Mouse (Mus musculus) left cerebral cortex, postnatal 10 days (tissue): ENCODE results near the gene Acoxl. TPM values are rescaled to one million over a fixed set of nuclear protein-coding genes. Genes with fewer than 3 reads are reported as not detected.

ENCODE experiments used
- DNase-seq, 2 experiments: peaks; one replicate each; pipeline ENCODE4 v3.0.0; 2021 to 2022; ENCODE audit warnings: low spot score in 2 of 2, mixed read lengths in 1 of 2; ENCODE audit errors: extremely low spot score in 1 of 2
- intact Hi-C: fragments of 180-260 bp; cut with DNase I; formaldehyde crosslinking; loops from one replicate; pipeline ENCODE4 v1.15.1; 2025
- total RNA-seq, 2 experiments: library from RNA; stranded (reverse); gene quantifications; 2 replicates each; pipeline ENCODE4 v1.2.3; 2021

Gene Acoxl
- total RNA-seq, 2 experiments from 2014 or later = not detected

DNA sequence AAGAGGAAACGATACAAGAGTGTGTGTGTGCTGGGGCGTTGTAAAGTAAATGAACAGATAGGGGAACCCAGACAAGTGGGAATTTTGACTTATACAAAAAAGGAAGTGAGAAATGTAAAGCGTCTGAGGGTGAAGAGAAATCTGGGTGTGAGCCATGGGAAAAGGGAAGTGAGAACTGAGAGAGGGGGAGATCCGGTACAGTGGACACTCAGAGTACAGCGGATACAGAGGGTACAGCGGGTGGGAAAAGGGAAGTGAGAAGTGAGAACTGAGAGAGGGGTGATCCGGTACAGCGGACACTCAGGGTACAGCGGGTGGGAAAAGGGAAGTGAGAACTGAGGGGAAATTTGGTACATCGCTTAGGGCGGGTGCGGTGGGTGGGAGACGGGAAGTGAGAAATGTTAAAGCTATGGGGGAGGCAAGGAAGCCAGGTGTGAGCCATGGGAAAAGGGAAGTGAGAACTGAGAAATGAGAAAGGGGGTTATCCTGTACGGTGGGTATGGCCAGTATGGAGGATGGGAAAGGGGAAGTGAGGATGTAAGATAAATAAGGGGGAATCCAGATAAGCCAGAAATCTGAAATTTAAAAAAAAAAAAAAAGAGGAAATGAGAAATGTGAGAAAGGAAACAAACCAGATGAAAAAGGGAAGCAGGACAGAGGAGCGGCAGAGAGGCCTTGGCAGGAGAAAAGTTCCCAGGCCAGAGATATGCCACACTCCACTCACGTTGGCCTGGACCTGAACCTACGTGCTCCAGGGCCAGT is 170.2 kb downstream of the Acoxl start:
- no peak for DNase-seq
- intact Hi-C loops = no loop called here

DNA sequence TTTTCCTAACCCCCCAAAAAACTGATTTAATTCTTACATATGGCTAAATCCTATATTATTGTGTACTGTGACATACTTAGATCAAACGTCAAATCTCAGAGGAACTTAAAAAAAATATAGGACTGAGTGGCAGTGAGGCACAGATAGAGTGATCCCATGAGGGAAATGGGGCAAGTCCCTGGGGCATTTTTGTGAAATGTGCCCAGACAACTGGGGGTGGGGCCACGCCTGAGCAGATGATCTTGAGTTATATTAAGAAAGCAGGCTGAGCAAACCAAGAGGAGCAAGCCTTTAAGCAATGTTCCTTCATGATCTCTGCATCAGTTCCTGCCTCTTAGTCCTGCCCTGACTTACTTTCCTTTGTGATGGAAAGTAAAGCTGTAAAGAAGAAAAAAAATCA is 175.9 kb downstream of the Acoxl start:
- intact Hi-C loops = no loop called here
- no peak for DNase-seq

DNA sequence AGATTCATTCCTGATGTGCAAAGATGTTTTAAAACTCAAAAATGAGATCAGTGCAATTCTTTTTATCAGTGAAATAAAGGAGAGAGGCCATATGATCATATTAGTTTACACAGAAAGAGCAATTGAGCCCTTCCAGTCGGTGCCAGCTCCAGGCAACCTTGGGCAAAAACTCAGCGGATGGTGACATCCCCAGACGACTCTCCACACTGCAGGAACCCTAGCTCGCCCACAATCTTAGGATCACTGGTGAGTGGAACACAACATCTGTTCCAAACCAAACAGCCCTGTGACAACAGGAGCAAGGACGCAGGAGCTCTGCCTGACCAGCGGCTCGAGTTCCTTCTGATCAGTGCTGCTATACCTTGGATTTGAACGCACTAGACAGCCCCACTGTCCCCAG is 176.9 kb downstream of the Acoxl start:
- intact Hi-C loops = no loop called here
- no peak for DNase-seq

DNA sequence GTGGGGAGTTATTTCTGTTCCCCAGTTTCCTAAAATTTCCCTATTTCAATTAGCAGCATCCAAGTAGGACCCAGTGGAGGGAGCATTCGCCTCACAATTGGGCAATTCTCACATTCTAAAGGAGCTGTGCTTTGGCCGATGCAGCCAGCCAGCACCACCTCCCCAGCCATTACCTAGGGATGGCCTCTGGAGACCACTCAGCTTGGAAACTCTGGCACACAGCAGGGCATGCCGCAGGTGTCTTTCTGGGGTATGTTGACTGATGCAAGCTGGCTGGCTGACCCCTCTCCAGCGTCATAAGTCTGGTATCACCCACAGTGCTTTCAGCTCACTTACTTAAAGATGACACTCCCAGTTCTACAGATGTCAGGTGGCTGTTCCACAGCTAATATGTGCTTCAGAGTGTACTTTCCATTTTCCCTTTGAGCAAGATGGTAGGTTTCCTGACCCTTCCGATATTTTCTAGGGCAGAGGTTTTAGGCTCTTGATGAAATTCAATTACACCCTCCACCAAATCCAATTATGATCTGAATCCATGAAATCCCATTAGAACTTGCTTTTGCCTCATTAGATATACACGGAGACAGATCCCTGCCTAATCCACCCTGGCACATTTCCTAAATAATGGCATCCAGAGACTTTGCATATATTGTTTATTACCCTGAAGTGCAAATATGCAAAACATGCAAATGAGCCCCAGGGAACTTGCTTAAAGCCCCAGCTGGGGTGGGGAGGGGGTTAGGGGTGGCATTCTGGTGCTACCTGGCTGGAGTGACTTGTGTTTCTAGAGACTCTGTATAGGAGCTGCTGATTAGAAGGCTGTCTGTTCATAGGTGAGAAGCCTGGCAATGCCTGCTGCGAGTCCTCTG is 181.6 kb downstream of the Acoxl start:
- no peak for DNase-seq
- intact Hi-C loops = no loop called here

DNA sequence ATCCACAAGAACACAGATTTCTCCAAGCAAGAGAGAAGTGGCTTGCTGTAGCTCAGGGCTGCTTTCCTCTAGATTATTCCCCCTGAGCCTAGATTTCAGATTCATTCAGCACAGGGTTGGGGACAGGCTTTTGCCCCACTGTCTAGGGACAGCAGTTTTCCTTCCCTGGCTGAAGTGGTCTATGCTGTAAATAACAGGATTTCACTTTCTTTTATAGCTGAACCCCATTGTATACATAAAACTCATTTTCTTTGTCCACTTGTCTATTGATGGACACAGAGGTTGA is 182.2 kb downstream of the Acoxl start:
- DNase-seq = no peak
- intact Hi-C loops = no loop called here

DNA sequence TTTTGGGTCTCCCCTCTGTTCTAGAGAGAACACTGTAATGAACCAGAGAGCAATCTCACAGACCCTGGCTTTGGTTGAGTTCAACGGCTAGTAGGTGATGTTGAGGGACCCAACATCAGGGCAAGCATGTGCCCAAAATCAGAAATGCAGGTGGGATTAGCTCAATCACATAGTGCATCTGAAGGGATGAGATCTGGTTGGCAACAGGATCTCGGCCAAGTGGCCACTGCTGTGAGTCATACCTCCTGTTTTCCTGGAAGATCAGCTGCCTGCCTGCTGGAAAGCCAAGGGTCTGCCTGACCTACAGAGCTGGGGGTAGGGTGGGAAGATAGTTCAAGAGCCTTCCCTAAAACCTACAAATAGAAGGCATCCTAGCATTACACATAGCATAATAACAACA is 185.2 kb downstream of the Acoxl start:
- intact Hi-C loops = no loop called here
- DNase-seq = no peak

DNA sequence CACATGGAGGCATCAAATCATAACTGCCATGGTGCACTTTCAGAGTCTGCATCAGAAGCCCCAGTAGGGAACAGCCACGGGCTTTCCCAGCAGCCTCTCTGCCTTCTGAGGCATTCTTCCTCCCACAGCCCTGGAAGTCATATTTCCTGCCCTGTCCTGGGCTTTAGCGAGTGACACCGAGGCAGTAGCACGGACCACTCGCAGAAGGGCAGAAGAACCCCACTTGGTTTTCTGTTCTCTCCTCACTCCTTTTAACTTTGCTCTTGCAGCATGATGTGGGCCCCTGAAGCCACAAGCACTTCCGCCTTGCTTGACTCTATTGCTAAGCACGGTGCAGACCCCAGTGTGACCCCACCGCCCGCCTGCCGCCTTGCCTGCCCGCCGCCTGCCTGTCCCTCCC is 189.0 kb downstream of the Acoxl start:
- intact Hi-C loops = no loop called here
- DNase-seq = no peak

DNA sequence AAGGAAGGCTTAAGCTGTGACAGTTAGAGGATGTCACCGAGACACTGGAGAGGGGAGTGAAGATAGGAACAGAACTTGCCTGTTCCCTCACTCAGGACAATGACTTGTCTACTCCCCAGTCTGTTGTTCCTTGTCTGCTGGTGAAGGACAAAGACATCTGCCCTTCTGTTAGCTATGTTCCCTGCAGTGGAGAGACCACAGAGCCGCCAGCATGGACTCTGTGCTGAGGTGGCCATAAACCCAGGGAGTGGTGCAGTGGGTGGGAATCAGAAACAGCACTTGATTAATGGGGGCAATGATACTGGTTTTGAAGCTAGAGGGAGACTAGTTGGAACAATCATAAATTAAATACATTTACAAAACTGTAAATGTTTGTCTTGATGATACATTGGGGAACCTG is 191.3 kb downstream of the Acoxl start:
- intact Hi-C loops = no loop called here
- DNase-seq = no peak

DNA sequence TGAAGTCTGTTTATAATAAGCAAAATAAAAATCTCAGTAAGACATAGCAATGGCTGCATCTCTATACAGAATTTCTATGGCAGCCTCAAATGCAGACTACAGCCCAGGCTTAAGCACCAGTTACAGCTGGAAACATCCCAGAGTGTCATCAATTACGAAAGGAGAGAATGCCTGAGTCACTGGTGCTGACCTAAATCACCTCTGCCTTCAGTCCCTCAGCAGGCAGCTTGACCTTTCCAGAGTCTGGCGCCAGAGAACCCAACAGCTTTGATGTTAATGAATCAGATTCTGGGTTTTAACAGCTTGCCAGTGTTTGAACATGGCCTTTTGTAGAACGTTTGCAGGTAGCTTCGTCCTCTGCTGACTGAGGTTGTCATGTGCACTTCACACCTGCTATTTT is 193.4 kb downstream of the Acoxl start:
- DNase-seq = no peak
- intact Hi-C loops = no loop called here

DNA sequence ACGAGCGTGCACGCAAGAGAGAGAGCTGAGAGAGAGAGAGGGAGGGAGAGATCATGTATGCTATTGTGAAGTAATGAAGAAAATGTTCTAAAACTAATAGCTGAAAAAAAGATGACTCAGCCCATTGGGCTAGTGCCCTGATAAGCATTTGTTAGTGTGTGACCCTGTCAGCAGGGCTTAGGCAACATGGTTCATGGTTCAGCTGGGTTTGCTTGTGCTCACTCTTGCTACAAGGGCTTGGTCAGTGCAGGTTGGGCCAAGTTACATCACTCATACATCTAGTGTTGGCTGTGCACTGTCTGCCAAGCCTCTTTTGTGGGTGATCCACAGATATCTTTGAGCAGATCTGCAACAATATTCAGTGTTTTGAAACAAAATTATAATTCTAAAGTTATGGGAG is 194.8 kb downstream of the Acoxl start:
- intact Hi-C loops = no loop called here
- no peak for DNase-seq

DNA sequence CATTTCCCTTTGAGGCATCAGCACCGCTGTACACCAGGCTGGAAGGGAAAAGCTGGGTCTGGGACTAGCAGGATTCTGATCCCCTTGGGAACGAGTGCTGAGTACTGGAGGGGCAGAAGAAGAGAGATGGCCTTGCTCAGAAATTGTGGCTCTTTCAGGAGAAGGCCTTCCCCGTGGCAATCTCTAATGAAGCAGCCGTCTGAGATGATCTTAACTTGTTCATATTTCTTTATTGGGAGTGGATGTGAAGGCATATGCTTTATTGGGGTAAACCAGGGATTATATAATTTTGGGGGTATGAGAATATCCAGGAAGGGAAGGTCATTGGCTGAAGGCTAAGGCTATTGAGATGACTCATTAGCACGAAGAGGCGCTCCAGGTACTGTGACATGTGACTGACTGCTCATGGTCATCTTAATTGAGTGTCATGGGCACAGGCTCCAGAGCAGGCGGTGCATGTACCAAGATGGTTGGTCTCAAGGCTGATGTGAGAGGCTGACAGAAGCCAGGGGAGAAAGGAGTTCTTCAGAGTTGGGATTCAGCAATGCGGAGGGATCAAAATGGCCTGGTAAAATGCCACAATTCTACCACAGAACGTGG is 195.5 kb downstream of the Acoxl start:
- DNase-seq = no peak
- intact Hi-C loops = no loop called here

DNA sequence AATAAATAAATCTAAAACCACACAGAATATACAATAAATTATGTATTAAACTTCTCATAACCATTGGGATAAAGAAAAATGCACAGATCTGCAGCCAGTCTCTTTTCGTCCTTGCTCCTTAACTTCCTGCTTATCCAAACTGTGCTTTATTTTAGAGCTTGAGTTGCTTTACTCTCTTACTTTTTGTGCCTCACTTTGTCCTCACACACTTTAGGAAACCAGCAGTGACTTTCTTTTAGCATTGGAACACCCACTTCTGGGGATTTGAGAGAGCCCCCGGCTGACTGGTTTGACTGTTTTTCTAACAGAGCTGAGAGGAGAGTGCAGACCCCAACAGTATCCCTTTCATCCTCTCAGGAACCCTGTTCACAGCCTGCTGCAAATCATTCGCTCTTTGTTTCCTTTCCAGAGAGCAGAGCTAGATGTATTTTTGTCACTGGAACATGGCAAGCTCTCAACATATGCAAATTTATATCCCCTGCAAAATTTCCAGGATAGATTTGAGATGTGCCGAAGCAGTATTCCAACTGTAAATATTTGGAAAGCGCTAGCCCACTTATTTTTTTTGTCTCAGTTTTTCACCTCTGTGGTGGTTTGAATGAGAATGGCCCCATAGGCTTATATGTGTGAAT is 199.7 kb downstream of the Acoxl start:
- peak in 1 of 2 experiments; percentile 5 for DNase-seq
- intact Hi-C loops = no loop called here

DNA sequence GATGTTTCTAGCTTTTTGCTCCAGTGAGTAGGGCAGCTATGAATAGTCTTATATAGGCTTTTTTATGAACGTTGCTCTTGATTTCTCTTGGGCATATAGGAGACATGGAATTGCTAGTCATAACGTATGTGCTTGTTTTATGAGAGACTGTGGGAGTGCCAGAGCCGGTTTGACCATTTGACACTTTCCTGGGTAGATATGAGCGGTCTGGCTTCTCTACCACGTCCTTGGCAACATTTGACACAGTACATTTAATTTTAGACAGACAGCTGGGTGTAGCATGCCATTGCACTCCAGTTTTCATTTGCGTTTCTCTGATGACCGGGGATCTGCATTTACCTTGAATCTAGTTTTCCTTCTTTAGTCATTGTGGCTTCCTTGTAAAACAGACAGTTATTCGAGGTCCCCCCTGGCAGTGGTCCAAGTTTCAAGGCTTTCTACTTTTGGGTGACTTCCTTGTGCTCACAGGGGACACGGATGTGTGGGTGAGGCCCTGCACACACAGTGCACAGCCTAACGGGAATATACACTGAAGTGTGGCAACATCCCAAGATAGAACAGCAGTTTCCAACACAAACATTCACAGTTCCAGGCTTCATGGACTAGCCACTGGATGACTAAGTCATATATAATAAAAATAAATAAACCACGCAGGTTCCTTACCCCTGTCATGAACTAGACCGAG is 202.5 kb downstream of the Acoxl start:
- peak; percentile 18 to 61 for DNase-seq
- intact Hi-C loops = no loop called here

DNA sequence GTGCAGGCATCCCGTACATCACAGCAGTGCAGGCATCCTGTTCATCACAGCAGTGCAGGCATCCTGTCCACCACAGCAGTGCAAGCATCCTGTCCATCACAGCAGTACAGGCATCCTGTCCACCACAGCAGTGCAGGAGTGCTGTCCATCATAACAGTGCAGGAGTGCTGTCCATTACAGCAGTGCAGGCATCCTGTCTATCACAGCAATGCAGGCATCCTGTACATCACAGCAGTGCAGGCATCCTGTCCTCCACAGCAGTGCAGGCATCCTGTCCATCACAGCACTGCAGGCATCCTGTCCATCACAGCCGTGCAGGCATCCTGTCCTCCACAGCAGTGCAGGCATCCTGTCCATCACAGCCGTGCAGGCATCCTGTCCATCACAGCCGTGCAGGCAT is 207.8 kb downstream of the Acoxl start:
- DNase-seq = no peak
- intact Hi-C loops = no loop called here

DNA sequence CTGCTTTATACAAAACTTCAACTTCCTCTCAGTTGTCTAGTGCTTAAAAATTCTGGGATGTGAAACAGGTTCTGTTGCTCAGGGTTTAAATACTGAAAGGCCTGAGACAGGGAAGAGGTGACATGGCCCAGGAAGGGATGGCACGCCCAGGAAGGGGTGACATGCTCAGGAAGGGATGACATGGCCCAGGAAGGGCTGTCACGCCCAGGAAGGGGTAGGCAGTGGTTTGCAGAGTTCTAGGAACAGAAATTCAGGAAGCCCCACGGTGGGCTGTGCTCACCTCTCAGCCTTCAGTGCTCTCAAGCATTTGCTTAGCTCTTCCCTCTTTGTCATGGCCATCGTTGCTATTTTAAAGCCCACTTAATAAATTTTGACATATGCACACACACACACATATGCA is 216.2 kb downstream of the Acoxl start:
- intact Hi-C loops = no loop called here
- DNase-seq = no peak

DNA sequence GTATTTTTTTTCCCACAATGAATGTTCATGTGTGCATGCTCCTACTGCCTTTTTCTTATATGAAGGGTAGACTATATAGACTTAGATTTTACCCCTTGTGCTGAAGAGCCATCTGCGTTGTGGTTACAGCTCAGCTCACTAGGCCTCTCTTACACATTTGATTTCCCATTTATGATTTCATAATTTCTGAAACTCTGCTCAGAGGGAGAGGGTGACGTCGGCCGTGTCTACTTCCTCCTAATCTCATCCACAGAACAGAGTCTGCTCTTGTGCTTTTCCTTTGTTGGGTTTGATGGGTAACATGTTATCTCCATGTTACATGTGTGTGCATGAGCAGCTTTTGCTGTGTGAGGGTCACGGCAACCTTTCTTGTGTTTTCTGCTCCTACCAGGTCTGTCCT is 219.2 kb downstream of the Acoxl start:
- DNase-seq = no peak
- intact Hi-C loops = no loop called here

DNA sequence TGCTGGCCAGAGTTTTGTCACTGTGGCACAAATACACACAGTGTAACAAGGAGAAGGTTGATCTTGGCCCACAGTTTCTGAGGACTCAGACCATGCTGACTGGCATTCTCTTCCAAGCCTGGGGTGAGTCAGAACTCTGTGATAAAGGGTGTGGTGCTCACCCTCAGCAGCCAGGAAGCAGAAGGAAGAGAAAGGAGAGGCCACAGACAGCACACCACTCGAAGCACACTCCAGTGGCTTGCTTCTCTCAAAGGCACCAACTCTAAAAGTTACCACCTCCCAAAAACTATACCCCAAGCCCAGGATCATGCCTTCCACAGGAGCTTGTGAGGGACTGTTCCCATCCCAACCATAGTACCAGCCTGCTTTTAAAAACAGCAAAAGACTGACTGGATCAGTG is 220.0 kb downstream of the Acoxl start:
- intact Hi-C loops = no loop called here
- DNase-seq = no peak

DNA sequence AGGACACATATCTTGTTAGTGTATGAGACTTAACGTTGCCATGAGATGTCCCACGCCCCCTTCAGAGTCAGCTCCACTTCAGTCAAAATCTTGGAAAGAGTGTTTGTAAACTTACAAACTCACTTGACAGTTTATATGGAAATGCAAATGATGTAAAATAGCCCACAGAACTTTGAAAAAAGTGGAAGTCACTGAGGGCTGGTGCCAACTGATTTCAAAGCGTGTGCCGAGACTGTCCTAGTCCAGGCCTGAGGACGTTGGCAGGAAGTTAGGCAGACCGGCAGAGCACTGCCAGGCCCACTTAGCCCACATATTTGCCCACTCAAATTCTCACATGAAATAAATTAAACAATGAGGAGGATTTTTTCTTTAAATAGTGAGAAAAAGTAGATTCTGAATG is 221.5 kb downstream of the Acoxl start:
- intact Hi-C loops = no loop called here
- DNase-seq = no peak

DNA sequence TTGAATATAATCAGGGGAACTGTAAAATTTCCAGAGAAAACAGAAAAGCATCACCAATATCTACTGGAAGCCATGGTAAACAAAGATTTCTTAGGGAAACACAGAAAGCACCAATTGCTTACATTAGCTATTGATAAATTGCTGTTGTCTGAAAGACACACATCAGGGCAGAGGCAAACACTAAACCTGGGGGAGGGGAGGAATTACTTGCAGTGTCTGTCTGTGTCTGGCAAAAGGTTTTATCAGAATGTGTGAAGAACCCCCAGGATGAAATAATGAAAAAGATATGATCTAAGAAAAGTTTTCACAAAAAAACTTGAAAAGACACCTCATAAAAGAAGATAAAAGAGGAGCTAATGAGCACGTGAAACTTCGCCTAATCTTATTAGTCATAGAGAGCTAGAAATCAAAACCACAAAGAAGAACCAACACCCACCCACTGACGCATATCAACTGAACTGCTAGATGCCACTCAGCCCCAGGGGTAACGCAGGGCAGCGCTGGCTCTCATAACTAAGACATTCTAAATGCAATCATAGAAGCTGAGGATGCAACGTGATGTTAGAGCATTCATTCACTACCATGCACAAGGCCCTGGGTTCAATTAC is 222.1 kb downstream of the Acoxl start:
- intact Hi-C loops = no loop called here

More for the DNA sequence above, 222.1 kb downstream of the Acoxl start:
- DNase-seq = no peak
